Mouse (Mus musculus) ES-Bruce4 (cell line): Measurements from ENCODE around the gene Vash1.

Experiments used
- CTCF ChIP-seq: IDR thresholded peaks from one replicate; pipeline ENCODE4 v1.8.1; 2011; ENCODE audit warnings: low read depth, low read length
- EP300 ChIP-seq: IDR thresholded peaks from 2 replicates; pipeline ENCODE4 v1.6.1; 2011; ENCODE audit warnings: low read depth, low read length; ENCODE audit not compliant: insufficient read depth
- POLR2A ChIP-seq: IDR thresholded peaks from one replicate; pipeline ENCODE4 v1.8.1; 2011; ENCODE audit warnings: low read length; ENCODE audit not compliant: insufficient read depth

DNA sequence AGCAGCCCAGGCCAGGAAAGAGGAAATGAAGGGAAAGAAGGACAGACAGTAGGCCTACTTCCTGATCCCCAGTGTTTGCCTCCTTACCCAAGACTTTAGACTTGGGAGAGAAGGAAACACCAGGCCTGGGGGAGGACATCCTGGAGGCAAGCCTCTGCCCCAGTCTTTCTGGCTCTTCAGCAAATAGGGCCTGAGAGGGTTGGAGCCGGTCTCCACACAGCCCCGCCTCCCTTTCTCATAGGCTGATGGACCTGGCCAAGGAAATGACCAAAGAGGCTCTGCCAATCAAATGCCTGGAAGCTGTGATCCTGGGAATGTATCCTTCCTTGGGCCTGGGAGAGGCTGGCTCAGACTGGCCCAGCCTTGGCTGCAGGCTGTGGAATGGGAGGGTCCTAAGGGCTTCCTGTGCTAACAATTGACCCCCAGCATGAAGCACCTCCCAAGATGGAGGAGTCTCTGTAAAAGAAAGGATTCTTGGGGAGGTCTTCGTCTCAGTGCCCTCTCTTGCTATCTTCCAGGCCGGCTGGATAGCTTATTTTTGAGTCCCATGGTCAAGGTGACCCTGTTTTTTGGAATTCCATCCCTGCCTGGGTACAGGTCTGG, 9.6 kb downstream of the Vash1 start:
- TF ChIP-seq CTCF (no peak), POLR2A (peak; percentile 14), EP300 (peak; percentile 85; the same call in 1 of the 2 replicates)
